Mouse (Mus musculus): ENCODE measurements at regions not wholly inside any gene's neighbourhood (a gene's known extent, or its start where the extent isn't known, plus 50 kb on each side); places are given as distances from the start of the nearest gene placed in this dataset.
A peak's percentile ranks its signal among the peaks of the same experiment; 100 is the strongest.

- DNase-seq (ENCODE audit: low spot score in 2 of 2): no peak
Measured at GRCm38 (mm10) chr16:78490245-78490644, 86.3 kb downstream of the D16Ertd472e start.

DNA sequence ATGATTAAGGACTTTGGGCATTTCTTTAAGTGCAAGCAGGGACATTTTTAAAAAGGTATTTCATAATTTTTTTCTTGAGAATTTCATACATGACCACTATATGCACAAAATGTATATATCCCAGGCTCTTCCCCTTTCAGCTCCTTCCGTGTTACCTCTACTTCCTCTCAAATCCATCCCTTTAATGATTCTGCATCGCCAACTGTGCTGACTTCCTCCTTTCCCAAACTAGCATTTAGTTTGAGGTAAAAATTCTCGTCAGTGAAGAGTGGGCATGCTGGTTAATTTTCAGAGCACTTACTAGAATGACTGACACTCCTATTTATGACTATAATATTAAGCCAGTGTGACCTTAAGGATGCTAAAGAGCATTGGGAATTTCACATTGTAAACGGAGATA lies 86.9 kb downstream of the D16Ertd472e start:
- no peak for DNase-seq (ENCODE audit: low spot score in 2 of 2)

DNA sequence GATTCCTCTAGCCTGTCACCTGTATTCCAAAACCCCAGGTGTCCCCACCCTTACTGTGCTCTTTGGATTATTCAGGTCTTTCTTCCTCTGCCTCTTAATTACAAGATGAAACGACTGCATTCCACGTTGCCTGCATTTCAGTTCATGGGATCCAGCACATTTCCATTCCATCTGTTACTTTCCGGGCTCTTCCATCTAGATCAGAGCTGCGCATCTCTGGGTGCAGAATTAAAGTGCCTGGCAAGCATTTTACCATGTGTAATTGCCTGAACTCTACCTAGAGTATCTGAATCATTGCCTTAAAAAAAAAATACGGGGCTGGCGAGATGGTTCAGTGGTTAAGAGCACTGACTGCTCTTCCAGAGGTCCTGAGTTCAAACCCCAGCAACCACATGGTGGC lies 90.0 kb downstream of the D16Ertd472e start:
- peak in 1 of 2 experiments; percentile 33 for DNase-seq (ENCODE audit: low spot score in 2 of 2)

GRCm38 (mm10) chr16:78484319-78484718 lies 92.2 kb downstream of the D16Ertd472e start:
- DNase-seq (ENCODE audit: low spot score in 2 of 2): no peak

DNA sequence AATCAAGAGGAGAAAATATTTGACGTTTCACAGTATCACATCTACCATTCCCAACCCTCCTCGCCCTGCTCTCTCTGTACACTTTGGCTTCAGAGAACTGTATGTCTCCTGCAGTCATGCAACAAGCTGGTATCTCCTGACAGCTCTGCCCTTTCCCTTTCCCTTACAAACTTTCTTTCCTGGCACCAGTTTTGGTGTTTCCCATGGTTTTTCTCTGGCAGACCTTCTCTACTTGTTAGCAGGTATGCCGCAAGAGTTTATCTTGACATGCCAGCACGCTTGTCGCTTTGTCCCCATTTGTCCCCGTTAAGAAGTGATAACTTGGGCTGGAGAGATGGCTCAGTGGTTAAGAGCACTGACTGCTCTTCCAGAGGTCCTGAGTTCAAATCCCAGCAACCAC lies 94.9 kb downstream of the D16Ertd472e start:
- DNase-seq (ENCODE audit: low spot score in 2 of 2): no peak

DNA sequence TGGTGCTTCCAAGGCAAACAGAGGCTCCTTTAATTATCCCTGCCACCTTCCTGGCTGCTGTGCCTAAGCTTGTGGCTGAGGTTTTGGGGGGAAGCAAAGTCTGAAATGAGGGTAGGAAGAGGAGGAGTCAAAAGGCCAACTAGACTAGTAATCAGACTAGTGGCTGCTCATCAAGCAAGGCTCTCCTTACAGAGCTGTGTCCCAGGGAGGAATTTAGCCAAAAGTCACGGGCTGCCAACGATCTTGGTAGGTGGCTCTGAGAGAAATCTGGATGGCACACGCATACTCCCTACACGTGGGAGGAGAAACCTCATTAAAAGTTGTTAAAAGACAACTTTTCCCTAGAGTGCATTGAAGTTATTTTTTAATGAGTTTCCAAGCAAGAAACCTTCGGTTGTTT lies 95.4 kb downstream of the D16Ertd472e start:
- no peak for DNase-seq (ENCODE audit: low spot score in 2 of 2)

DNA sequence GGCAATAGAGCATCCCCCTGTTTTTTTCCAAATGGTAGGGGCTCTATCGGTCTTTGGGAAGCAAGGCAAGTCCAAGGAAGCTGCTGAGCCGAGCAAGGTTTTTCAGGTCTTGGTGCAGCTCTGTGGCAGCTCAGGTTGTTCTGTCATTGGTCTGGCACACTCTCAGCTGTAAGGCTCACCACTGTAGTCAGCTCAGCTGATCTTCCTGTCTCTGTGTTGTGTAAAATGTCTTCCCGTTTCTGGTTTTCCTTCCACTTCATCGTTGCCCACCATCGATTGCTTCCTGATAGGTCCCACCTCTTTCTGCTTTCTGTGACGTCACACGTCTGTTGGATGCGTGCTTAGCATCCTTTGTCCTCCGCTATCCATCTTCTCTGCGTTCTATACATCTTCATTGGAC lies 96.2 kb downstream of the D16Ertd472e start:
- DNase-seq (ENCODE audit: low spot score in 2 of 2): no peak

DNA sequence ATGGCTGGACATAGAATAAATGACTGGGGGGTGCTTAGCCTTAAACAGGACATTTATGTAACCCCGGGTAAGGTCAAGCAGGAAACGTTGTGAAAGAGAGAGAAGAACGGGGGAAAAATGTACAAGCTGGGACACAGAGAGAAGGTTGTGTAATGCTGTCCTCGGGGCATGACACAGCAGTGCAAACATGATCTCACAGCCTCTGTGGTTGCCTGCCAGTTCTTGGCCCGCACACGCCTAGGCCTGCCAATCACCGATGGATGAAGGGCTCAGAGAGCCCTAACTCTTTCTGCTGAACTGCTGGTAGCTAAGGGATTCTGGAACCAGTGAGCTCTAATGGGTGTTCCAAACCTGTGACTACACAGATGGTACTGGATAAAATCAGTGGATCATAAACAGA lies 96.5 kb upstream of the Btg3 start:
- no peak for DNase-seq (ENCODE audit: low spot score in 2 of 2)

DNA sequence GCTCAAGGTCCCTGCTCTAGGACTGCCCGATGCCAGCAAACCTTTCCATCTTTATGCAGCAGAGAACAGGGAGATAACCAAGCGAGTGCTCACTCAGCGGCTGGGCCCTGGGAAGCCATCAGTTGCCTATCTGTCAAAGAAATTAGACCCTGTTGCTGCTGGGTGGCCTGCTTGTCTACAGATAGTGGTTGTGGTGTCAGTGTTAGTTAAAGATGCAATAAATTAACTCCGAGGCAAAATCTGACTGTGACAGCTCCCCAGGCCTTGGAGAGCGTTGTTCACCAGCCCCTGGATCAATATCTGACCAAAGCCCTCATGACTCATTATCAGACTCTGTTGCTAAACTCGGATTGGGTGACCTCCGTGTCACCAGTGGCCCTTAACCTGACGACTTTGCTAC lies 83.0 kb upstream of the Btg3 start:
- DNase-seq (ENCODE audit: low spot score in 2 of 2): no peak

DNA sequence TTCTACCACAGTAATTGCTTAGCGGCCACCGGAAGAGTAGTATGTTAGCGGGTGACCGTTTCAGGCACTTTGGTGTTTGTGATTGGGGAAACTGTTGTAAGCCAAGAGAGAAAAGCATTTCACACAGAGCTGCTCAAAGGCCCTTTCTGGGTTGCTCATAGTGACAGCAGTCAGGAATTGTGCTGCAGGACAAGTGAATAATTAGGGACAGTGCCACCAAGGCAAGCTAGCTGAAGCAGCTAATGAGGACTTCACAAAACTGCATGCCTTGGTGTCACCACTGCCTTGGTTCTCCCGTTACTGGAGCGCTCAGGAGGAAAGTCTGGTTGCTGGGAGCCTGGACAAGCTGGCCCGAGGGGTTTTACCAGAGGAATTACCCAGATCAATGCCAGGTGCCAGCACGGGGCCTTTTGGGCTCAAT lies 80.7 kb upstream of the Btg3 start:
- DNase-seq (ENCODE audit: low spot score in 2 of 2): peak in 1 of 2 experiments; percentile 52

DNA sequence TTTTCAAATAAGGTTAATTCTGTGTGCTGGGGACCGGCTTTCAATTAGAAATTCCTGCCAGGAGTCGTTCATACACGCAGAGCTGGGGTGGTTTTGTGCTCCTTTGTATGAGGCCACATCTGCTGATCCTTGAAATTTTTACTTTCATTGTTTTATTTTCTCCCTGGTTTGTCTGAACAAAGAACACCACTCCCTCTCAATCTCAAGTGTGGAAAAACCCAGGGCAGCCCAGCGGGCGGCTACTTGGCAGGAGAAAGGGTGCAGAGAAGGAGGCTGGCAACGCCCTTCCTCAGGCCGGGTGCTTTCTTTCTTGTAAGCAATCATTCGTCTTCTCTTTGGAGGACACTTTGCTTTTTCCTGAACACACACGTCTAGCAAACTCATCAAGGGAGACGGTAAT lies 79.4 kb upstream of the Btg3 start:
- DNase-seq (ENCODE audit: low spot score in 2 of 2): no peak

GRCm38 (mm10) chr16:78454509-78454908 lies 77.5 kb upstream of the Btg3 start:
- no peak for DNase-seq (ENCODE audit: low spot score in 2 of 2)

DNA sequence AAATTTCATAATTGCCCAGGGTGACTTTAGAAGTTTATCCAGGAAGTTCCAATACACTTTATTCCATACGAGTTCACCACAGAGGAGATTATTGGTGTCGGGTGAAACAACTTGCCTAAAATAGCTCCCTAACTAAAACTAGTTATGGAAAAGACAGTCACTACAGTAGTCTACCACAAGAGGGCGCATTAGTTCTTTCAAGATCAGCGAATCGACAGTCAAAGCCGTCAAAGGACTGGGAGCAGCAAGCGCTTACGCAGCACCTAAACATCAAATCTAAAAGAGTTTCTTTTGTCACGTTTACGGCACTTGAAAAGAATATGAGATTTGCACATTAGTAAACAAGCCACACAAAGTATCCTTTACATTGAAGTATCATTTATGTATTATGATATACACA lies 75.3 kb upstream of the Btg3 start:
- peak in 1 of 2 experiments; percentile 60 for DNase-seq (ENCODE audit: low spot score in 2 of 2)

DNA sequence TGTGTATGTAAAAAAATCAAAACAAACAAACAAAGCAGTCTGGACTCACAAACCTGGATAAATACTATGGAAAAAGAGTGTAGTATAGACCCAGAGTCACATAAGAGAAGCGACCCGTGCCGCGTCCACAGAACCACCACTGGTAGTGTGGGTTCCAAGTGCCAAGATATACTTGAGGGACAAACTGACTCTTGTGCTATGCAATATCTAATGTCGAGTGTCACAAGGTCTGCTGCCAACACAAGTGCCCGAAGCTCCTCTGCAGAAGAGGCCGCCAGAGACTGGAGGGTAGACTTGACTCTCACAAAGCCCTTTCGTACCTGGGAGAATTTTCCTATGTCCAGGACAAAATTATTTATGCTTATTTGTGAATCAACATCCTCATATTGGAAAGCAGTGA lies 74.8 kb upstream of the Btg3 start:
- DNase-seq (ENCODE audit: low spot score in 2 of 2): no peak

- DNase-seq (ENCODE audit: low spot score in 2 of 2): no peak
Measured at GRCm38 (mm10) chr16:78451251-78451650, 74.3 kb upstream of the Btg3 start.

DNA sequence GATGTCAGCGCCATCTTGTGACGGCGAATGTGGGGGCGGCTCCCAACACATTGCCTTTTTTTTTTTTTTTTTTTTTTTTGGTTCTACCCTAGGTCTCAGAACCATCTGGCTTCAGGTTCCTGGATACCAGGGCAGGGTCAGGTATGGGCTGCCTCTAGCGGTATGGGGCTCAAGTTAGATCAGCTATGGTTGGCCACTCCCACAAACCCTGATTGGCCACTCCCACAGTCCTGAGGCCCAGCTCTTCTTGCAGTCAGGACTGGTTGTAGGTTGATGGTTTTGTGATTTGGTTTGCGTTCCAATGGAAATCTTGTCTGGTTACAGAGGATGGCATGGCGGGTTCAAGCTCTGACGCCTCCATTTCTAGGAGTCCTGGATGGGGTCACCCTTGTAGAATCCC lies 72.2 kb upstream of the Btg3 start:
- no peak for DNase-seq (ENCODE audit: low spot score in 2 of 2)

DNA sequence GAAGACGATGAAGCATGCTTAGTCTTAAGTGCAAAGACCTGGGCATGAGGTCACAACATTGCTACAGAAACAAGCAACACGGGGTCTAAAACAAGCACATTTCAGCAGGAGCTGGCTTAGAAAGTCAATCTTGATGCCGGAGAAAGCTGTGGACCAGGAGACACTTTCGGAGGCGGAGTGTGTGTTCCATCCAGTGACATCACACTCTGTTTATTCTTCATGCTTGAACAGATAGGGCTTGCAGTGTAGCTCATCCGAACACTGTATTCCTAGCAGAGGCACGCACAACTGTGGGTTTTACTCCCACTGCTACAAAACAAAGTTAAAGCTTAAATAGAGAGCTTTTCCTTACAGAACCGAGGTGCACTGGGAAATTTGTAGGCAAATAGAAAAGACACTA lies 66.3 kb upstream of the Btg3 start:
- DNase-seq (ENCODE audit: low spot score in 2 of 2): peak; percentile 29 to 37

DNA sequence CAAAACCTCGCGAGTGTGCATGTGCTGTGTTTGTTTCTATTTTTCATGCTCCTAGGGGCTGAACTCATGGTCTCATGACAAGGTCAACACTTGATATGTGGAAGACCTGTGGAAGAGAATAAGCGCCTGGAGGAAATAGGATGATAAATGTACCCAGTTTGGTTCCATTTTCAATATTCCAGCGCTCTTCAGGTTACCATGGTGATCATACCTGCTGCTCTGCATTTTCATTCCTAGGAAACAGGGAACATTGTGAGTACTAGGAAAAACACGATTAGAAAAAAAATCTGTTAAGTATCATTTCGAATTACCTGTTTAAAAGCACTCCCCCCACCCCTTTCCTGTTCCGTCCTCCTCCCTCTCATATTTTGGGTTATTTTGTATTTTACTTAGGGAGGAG lies 65.8 kb upstream of the Btg3 start:
- no peak for DNase-seq (ENCODE audit: low spot score in 2 of 2)

GRCm38 (mm10) chr16:78441961-78442360 lies 65.0 kb upstream of the Btg3 start:
- DNase-seq (ENCODE audit: low spot score in 2 of 2): no peak

DNA sequence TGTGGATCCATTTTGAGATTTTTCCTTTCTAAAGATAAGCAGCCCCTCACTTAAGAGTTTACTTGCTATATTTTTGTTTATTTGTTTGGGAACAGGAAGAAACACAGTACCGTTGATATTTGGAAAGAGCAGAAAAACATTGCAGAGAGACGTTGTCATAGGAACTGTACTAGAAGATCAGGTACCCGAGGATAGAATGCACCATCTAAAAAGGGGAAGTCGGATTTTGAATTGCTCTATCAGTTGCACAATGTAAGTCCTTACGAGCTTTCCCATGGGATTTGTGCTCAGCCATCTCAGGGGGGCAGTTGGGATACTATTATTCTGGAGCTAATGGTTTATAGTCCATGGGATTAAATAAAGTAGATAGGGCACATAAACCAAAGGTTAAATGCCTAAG lies 58.7 kb upstream of the Btg3 start:
- no peak for DNase-seq (ENCODE audit: low spot score in 2 of 2)

DNA sequence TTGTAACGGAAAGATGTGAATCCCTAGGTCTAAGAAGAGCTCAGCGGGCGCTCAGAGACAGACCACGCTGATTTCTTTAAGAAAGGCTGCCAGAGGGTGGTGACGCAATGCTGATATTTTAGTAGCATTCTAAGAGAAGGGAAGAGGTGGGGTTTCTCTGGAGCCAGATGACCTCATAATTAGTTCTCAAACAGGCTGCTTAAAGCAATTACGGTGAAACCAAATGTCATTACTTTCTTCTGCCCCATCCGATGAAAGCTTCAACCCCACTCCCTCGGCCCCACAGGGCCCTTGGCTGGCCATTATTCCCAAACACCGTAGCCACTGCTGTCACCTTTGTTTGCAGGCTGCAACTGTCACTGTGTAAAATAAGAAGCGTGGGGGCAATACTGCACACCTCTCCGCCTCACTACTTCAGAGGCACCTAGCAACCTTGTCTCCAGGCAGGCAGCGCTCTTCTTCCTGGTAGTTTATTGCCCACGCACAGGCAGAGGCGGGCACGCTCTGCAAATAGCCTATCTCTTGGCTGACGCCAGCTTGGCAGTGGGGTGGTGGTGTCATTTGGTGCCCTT lies 50.6 kb upstream of the Btg3 start:
- DNase-seq (ENCODE audit: low spot score in 2 of 2): peak; percentile 76 to 88
